Mouse (Mus musculus) adrenal gland (tissue): Measurements from ENCODE around the gene Chit1.

ENCODE experiments used
- intact Hi-C: fragments of 180-260 bp; cut with DNase I; formaldehyde crosslinking; loops from one replicate; pipeline ENCODE4 v1.15.1; 2025

Chit1 gene

DNA sequence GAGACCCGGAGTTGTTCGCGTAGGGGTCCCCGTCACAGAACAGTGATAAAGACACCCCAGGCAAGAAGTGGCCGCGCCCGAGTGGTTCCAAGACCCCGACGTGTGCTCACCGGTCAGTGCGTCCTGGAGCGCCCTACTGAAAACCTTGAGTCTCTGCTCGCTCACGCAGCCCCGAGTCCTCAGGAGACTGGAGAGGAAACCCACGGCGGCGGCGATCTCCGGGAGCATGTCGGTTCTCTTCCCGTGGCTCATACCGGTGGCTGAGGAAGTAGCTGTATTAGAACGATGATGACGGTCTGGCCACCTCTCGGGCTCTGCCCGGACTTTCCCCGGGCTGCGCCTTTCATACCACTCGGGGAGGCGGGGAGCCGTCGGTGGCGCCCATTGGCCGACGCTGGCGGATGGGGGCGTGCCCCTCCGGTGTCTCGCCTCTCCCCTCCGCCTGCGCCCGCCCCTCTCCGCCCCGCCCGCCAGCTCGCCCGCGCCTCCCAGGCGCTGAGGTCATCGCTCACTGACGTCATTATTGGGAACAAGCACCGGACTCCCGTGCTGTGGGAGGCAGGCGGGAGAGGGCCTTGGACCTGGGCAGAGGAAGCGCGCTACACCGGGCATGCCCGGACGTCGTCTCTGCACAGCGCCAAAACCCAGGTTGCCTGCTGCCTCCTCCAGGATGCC, 32.1 kb upstream of the Chit1 start, which contains the start of gene Btg2:
TSS of gene Btg2 (minus strand) at position 319 of the 675 bp plus-strand sequence.
- intact Hi-C loops = no loop called here

DNA sequence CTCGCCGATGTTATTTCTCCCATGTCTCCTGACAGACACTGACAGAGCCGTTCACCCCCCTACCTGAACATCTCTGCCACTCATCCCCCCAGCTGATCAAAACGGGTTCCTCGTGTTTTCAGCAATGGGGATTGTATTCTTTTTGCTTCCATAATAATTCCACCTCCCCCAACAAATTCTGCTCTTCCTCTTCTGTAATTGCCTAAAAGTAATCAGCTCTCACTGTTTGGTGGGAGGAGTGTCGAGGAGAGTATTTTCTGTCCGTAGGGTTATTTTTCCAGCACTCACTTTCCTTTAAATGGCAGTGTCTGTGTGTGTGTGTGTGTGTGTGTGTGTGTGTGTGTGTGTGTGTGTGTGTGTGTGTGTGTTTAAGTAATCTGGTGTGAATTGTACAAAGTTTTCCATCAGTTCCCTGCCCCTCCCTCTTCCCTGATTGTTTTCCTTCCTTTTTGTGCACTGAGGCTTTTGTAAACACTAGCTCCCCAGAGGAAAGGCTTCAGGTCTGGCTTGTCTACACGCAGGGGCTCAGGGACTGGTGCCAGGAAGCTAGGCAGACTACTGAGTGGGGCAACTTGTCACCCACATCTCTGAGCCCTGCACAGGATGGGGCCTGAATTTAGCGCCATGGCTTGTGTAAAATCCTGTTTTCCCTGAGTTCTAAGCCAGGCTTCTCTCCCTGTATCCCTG, 31.4 kb upstream of the Chit1 start:
- intact Hi-C loops = loop anchor here (2.0 kb wide), 1 partner anchor 15 kb away; no protein-coding TSS in a partner anchor

DNA sequence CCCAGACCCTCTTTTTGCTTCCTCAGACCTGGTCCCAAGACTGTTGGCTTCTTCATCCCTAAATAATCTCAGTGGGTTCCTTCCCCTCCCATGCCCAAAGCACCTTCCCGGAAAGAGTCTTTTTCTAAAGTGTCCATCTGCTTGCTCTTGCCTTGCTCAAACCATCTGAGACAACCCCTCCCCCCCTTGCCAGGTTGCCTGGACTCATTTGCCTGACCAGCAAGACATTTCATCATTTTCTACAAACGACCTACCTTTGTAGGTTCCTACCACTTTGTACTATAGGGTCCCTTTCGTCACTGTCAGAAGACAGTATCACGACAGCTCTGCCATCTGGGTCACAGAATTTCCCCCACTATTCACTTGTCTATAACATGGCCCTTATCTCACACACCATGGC, 30.6 kb upstream of the Chit1 start:
- intact Hi-C loops = loop anchor here (2.0 kb wide), 1 partner anchor 14 kb away; no protein-coding TSS in a partner anchor

DNA sequence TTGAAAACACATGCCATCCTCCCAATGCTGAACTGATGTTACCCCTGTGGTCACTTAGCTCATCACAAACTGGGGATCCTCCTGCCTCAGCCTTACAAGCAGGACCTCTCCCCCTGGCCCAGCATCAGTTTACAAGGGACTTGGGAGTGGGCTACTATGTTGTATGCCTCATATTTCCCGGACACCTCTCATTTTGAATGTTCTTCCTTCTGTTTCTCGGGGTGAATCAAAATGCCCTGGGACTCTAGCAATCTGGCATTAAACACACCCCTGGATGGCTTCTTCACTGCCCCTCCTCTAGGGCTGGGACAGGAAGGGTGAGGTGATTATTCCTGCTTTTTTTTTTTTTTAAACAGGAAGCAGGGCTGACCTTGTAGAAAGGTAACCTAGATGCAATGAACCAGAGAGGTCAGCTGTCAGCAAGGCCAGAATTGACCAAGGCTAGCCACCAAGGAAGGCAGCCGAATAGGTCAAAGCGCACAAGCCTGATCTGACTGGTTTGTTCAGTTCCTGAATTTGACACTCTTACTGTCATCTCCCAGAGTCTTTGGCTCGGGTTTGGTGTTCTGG, 30.1 kb upstream of the Chit1 start:
- intact Hi-C loops = loop anchor here (2.0 kb wide), 1 partner anchor 14 kb away; no protein-coding TSS in a partner anchor

- intact Hi-C loops = no loop called here
These were observed 28.0 kb upstream of the Chit1 start for GRCm38 (mm10) chr1:134082987-134083516.

GRCm38 (mm10) chr1:134083676-134084075, 27.4 kb upstream of the Chit1 start:
- intact Hi-C loops = no loop called here

- intact Hi-C loops = no loop called here
These were observed 26.9 kb upstream of the Chit1 start for GRCm38 (mm10) chr1:134084128-134084527.

GRCm38 (mm10) chr1:134086017-134086416, 25.0 kb upstream of the Chit1 start:
- intact Hi-C loops = no loop called here

- intact Hi-C loops = no loop called here
These were observed 24.1 kb upstream of the Chit1 start for GRCm38 (mm10) chr1:134086811-134087398.

- intact Hi-C loops = no loop called here
These were observed 22.0 kb upstream of the Chit1 start for GRCm38 (mm10) chr1:134089074-134089473.

DNA sequence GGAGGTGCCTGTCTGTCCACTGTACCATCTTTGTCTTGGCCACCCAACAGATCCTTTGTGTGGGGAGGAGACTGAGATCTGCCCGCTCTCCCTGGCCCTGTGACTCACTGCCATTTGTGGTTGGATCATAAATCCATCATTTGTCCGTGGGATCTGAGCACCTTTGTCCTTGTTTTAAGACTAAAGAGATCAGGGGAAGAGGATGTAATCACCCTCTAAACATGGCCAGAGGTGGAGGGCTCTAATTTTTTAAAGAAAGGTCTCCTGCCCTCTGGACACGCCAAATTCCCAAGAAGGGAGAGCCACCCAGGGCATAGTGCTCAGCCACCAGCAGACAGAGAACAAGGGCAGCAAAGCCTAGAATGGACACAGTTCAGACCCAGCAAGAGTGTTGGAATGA, 19.2 kb upstream of the Chit1 start:
- intact Hi-C loops = no loop called here

DNA sequence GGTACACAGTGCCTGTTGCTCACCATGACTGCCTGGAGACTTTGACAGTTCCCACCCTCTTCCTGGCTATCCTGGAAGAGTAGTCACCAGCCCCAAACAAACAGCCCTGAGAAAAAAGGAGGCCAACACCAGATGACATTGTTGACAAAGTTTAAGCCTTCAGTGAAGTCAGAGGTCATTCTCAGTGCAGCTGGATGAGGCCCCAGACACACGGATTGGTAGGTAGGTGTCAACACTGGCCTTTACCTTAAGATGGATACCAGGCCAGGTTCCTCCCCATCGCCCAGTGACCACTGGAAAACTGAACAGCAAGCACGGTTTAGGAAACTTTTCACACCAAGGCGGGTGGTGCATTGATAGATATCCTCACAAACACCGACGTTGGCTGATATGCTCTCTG, 18.7 kb upstream of the Chit1 start:
- intact Hi-C loops = no loop called here

- intact Hi-C loops = no loop called here
These were observed 17.9 kb upstream of the Chit1 start for GRCm38 (mm10) chr1:134092852-134093770.

DNA sequence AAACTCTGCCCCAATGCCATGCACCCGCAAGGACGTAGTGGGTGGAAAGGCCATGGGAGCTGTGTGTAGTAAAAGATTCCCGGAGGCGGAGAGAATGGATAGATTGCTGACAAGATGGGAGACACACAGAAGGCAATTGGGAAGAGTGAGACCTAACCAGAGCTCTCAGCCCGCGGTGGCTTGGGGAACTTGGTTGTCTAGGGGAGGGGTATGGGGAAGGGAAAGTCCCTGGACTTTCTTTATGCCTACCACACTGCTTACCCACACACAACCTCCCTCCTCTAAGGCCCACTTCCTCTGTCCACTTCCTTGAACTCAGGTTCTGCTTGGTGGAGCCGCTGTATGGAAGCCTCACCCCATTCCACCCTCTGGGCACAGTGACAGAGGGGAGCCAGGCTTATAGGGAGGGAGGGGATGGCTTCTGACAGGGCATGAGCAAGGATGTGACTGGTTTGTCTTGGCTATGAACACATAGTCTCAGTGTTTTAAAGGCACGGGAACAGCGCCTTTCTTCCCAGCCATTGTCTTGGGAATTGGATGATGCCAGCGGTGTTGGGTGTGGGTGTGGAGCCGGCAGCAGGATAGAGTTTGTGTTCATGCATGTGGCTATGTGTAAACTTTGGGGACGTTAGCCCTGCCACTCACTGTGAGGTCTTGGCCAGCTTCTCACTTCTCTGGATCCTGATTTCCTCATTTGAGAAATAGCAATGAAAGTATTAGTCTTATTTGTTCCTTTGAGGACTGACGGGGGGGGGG, 17.1 kb upstream of the Chit1 start:
- intact Hi-C loops = loop anchor here (2.0 kb wide), 1 partner anchor 13 kb away; no protein-coding TSS in a partner anchor

DNA sequence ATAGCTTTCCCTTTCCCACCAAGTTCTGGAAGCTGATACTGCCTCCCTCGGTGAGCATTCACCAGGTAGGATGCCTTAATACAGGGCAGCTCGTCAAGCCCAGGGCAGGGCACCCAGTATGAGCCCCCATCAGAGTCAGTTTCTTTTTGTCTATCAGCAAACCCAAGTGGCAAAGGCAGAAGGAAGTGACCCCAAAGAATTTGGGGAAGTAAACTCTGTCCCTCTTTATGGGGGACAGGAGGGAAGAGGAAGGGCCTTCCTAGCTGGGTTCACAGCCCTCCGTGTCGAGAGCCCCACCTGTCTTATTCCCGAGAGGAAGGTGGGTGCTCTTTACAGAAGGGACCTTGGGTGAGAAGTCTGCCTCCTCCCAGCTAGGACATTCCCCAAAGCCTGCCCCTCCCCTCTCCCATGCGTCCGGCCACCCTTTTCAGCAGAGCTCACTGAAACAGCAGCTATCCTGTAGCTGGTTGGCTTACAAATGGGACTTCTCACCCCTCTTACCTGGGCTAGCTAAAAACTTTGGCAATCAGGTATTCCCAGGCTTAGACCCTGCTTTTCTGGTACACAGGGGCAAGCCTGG, 15.9 kb upstream of the Chit1 start:
- intact Hi-C loops = loop anchor here (2.0 kb wide), 1 partner anchor 14 kb away; no protein-coding TSS in a partner anchor

- intact Hi-C loops = loop anchor here (2.0 kb wide), 1 partner anchor 15 kb away; no protein-coding TSS in a partner anchor
These were observed 15.3 kb upstream of the Chit1 start for GRCm38 (mm10) chr1:134095721-134096120.

DNA sequence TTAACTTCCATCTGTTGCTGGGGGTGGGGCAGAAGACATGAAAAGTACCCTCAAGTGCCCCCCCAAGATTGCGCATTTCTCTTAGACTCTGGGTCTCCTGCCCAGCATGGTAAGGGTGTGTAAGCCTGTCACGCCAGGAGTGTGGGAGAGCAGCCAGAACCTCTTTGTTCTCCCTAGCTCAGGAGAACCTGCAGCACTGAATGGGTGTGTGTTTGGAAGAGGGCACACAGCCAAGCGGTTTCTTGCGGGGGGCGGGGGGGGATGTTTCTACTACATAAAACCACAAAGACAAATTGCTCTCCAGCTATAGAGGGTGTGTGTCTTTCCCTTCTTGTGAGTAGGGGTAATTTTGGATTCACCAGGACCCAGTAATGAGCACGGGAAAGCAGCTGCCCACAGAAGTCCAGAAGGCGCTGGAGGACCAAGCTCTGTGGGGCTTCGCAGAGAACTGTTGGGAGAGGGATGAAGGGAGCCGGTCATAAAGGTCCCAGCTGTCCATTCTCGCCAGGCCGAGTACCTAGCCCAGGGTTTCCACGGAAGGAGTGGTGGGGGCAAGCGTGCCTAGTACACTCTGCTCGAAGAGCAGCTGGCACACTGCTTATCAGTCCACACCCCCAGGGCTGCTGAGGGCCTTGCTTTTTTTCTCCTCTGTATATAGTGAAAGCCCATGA, 14.6 kb upstream of the Chit1 start:
- intact Hi-C loops = no loop called here

GRCm38 (mm10) chr1:134097080-134097855, 13.8 kb upstream of the Chit1 start:
- intact Hi-C loops = no loop called here
